10 mouse cellular contexts compared by ENCODE assay signal in genomic region chr11:114038036-114038435, GRCm38 (mm10). TPM values are rescaled to one million over a fixed set of nuclear protein-coding genes. Genes with fewer than 3 reads are reported as not detected.
DNase-seq lines count a peak whose midpoint lies in the region; ATAC-seq lines count a peak whose summit lies in the region.
"Had no signal": no experiment of that assay in that cellular context is flagged by ENCODE, and none has a peak within 500 bp of the region (broad histone marks: within the 10 kb centered on the region; RNA-seq: fewer than 3 reads in every experiment).

No protein-coding gene starts in this region.

- DNase-seq in heart, postnatal 10 days, result peak; percentile 22 to 39
- no peak for DNase-seq in heart, adult 11 months
- peak; percentile 2 for DNase-seq in NIH3T3 (ENCODE audit: low read depth)
- DNase-seq in lung, postnatal 10 days, result peak; percentile 71
- no peak for DNase-seq in embryo, embryonic 11 days
- DNase-seq: heart, postnatal 36 days had no signal

- H3K27me3 ChIP-seq in intestine, embryonic 16.5 days (replicated peaks; ENCODE audit: control insufficient read depth, insufficient read depth, low read length), result no peaks in the 10 kb centered on the region
- H3K27me3 ChIP-seq in hindbrain, embryonic 16.5 days (replicated peaks; ENCODE audit: control insufficient read depth, insufficient read depth, low read length), result no peaks in the 10 kb centered on the region
- no peaks in the 10 kb centered on the region for H3K27me3 ChIP-seq in heart, embryonic 12.5 days (replicated peaks)
- H3K27me3 ChIP-seq: limb, embryonic 13.5 days had no signal

- H3K4me2 ChIP-seq in intestine, embryonic 16.5 days (ENCODE audit: low read depth, low read length), result no peak overlapping the region
- no peak overlapping the region for H3K4me2 ChIP-seq in hindbrain, embryonic 16.5 days (ENCODE audit: low read length)
- no peak overlapping the region for H3K4me2 ChIP-seq in heart, embryonic 12.5 days
- H3K4me2 ChIP-seq: limb, embryonic 13.5 days had no signal

- no peak overlapping the region for H3K4me3 ChIP-seq in intestine, embryonic 16.5 days (ENCODE audit: low read length)
- H3K4me3 ChIP-seq in hindbrain, embryonic 16.5 days (ENCODE audit: low read length), result no peak overlapping the region
- H3K4me3 ChIP-seq in heart, embryonic 12.5 days, result no peak overlapping the region
- H3K4me3 ChIP-seq: limb, embryonic 13.5 days had no signal

- H3K27ac ChIP-seq in intestine, embryonic 16.5 days (ENCODE audit: low read length), result no peak overlapping the region
- no peak overlapping the region for H3K27ac ChIP-seq in hindbrain, embryonic 16.5 days (ENCODE audit: low read depth, low read length)
- no peak overlapping the region for H3K27ac ChIP-seq in heart, embryonic 12.5 days (ENCODE audit: poor library complexity, severe bottlenecking)
- H3K27ac ChIP-seq: limb, embryonic 13.5 days had no signal

- WGBS in intestine, embryonic 16.5 days, result 56% methylated on average over 8 of the region's 8 CpGs
- 71% methylated on average over 8 of the region's 8 CpGs for WGBS in hindbrain, embryonic 16.5 days
- 53% methylated on average over 8 of the region's 8 CpGs for WGBS in heart, embryonic 12.5 days

- peak; percentile 40; the same call in 1 of the 2 replicates for ATAC-seq in intestine, embryonic 16.5 days
- ATAC-seq in hindbrain, embryonic 16.5 days, result no peak
- ATAC-seq in heart, embryonic 12.5 days (ENCODE audit: insufficient number of reproducible peaks, low FRiP score), result no peak

- peaks cover 9% of the 10 kb centered on the region for H3K4me1 ChIP-seq in intestine, embryonic 16.5 days (ENCODE audit: control insufficient read depth, insufficient read depth, low read length)
- H3K4me1 ChIP-seq in hindbrain, embryonic 16.5 days (ENCODE audit: control insufficient read depth, insufficient read depth, low read depth, low read length), result peaks cover 9% of the 10 kb centered on the region
- H3K4me1 ChIP-seq in heart, embryonic 12.5 days (replicated peaks), result peaks cover 42% of the 10 kb centered on the region

- H3K9me3 ChIP-seq in intestine, embryonic 16.5 days (ENCODE audit: control insufficient read depth, low read length), result no peaks in the 10 kb centered on the region
- H3K9me3 ChIP-seq in hindbrain, embryonic 16.5 days (ENCODE audit: control insufficient read depth, low read length), result no peaks in the 10 kb centered on the region
- no peaks in the 10 kb centered on the region for H3K9me3 ChIP-seq in heart, embryonic 12.5 days (replicated peaks)
- H3K9me3 ChIP-seq: limb, embryonic 13.5 days had no signal

- no peaks in the 10 kb centered on the region for H3K36me3 ChIP-seq in intestine, embryonic 16.5 days (ENCODE audit: control insufficient read depth, insufficient read depth, low read length)
- H3K36me3 ChIP-seq in hindbrain, embryonic 16.5 days (ENCODE audit: control insufficient read depth, insufficient read depth, low read length), result no peaks in the 10 kb centered on the region
- no peaks in the 10 kb centered on the region for H3K36me3 ChIP-seq in heart, embryonic 12.5 days
- H3K36me3 ChIP-seq: limb, embryonic 13.5 days had no signal

- intact Hi-C loops in heart, postnatal 10 days (cut with DNase I), result no loop called here

- H3K9ac ChIP-seq in intestine, embryonic 16.5 days (ENCODE audit: low read depth, low read length), result no peak overlapping the region
- H3K9ac ChIP-seq in hindbrain, embryonic 16.5 days (ENCODE audit: low read depth, low read length), result no peak overlapping the region
- H3K9ac ChIP-seq in heart, embryonic 12.5 days, result no peak overlapping the region
- H3K9ac ChIP-seq: limb, embryonic 13.5 days had no signal

RNA-seq across cellular contexts. Expression of gene Sdk2, which starts 28.8 kb away (rescaled TPM):
- total RNA-seq in heart, postnatal 10 days (2021), result 1 to 10 TPM; 5.0 to 5.3 TPM
- 1.4 and 1.5 TPM in 2 replicates for polyA plus RNA-seq in intestine, embryonic 16.5 days (2015; fragmentation: Nextera tagmentation; extraction: Ambion mirVana)
- polyA plus RNA-seq in hindbrain, embryonic 16.5 days (2015; fragmentation: Nextera tagmentation; extraction: Ambion mirVana), result 3.3 and 3.6 TPM in 2 replicates
- polyA plus RNA-seq in heart, embryonic 12.5 days (2016; fragmentation: Nextera tagmentation; extraction: Ambion mirVana), result 3.3 and 4.3 TPM in 2 replicates

Comparison
In these comparisons a context has a peak if more than half of its experiments do, and no peak if none do; other contexts are left out.
1. DNase-seq: peak in heart, postnatal 10 days (2 of 2), NIH3T3 (single experiment) and lung, postnatal 10 days (single experiment); none in heart, adult 11 months (single experiment) and embryo, embryonic 11 days (single experiment).